Mouse (Mus musculus) lung, postnatal 0 days (tissue): ENCODE measurements around the gene Klk1b27. TPM values are rescaled to one million over a fixed set of nuclear protein-coding genes. Genes with fewer than 3 reads are reported as not detected.
"Not testable (repeated sequence)": the region's sequence is repeated elsewhere in the genome, so short reads cannot be mapped to it uniquely, and the experiment has no call there.

Experiments used
- ATAC-seq: fragments of 200-750 bp; cut with Nextera tagmentation; 2 replicates; pipeline ENCODE4 v1.8.0; 2017; ENCODE audit warnings: moderate library complexity
- DNase-seq: peaks from one replicate; pipeline ENCODE4 v3.0.0-alpha.2; 2016; ENCODE audit warnings: low spot score
- H3K27ac ChIP-seq: fragments of 300-500 bp; sonication (generic); 2 replicates; pipeline ENCODE4 v1.5.1; 2014; ENCODE audit warnings: antibody characterized with exemption, mild to moderate bottlenecking, low read length, mixed read lengths
- H3K27me3 ChIP-seq: fragments of 300-500 bp; sonication (generic); replicated peaks from 2 replicates; pipeline ENCODE4 v1.6.1; 2014; ENCODE audit warnings: low read length, mixed read lengths; ENCODE audit not compliant: insufficient read depth
- H3K36me3 ChIP-seq: fragments of 300-500 bp; sonication (generic); 2 replicates; pipeline ENCODE4 v1.6.1; 2014; ENCODE audit warnings: low read length, mixed read lengths; ENCODE audit not compliant: insufficient read depth
- H3K4me1 ChIP-seq: fragments of 300-500 bp; sonication (generic); 2 replicates; pipeline ENCODE4 v1.6.1; 2014; ENCODE audit warnings: antibody characterized with exemption, low read depth, low read length, mixed read lengths; ENCODE audit not compliant: insufficient read depth
- H3K4me2 ChIP-seq: fragments of 300-500 bp; sonication (generic); replicated peaks from 2 replicates; pipeline ENCODE4 v1.6.1; 2014; ENCODE audit warnings: low read depth, mild to moderate bottlenecking, low read length, moderate library complexity, mixed read lengths
- H3K4me3 ChIP-seq: fragments of 300-500 bp; sonication (generic); 2 replicates; pipeline ENCODE4 v1.5.1; 2014; ENCODE audit warnings: low read depth, low read length
- H3K9ac ChIP-seq: fragments of 300-500 bp; sonication (generic); replicated peaks from 2 replicates; pipeline ENCODE4 v1.6.1; 2014; ENCODE audit warnings: low read depth, mild to moderate bottlenecking
- H3K9me3 ChIP-seq: fragments of 300-500 bp; sonication (generic); 2 replicates; pipeline ENCODE4 v1.6.1; 2016; ENCODE audit warnings: low read length, mixed read lengths
- CTCF ChIP-seq: IDR thresholded peaks from 2 replicates; pipeline ENCODE4 v1.5.1; 2016; ENCODE audit warnings: antibody characterized with exemption, mild to moderate bottlenecking
- EP300 ChIP-seq: IDR thresholded peaks from 2 replicates; pipeline ENCODE4 v1.6.1; 2016; ENCODE audit warnings: antibody characterized with exemption, mild to moderate bottlenecking, control low read depth
- WGBS: fragments of 180-500 bp; shearing (Covaris S2); extraction: QIAGEN DNeasy Blood & Tissue Kit; methylation state at CpG from one replicate; pipeline ENCODE4 v1.1.7; 2014; 5-methylcytosine and 5-hydroxymethylcytosine counted together
- polyA plus RNA-seq: library from polyadenylated mRNA; unstranded; fragments of >200 nt; fragmentation: Nextera tagmentation; extraction: Ambion mirVana; gene quantifications from 2 replicates; pipeline ENCODE4 v1.2.1, GENCODE M21; 2015

Klk1b27 gene
- not detected in 2 replicates for polyA plus RNA-seq

- H3K4me3 ChIP-seq, ATAC-seq, H3K27ac ChIP-seq, H3K9ac ChIP-seq, H3K4me2 ChIP-seq, H3K9me3 ChIP-seq, H3K27me3 ChIP-seq, H3K4me1 ChIP-seq, DNase-seq, H3K36me3 ChIP-seq: not testable (repeated sequence)
- WGBS, result 48% methylated on average over 3 of the region's 3 CpGs
These were observed at the start of gene Klk1b27 for GRCm38 (mm10) chr7:44051990-44052389. Gene Klk1b27, plus strand, starts transcription at chr7:44052290.

DNA sequence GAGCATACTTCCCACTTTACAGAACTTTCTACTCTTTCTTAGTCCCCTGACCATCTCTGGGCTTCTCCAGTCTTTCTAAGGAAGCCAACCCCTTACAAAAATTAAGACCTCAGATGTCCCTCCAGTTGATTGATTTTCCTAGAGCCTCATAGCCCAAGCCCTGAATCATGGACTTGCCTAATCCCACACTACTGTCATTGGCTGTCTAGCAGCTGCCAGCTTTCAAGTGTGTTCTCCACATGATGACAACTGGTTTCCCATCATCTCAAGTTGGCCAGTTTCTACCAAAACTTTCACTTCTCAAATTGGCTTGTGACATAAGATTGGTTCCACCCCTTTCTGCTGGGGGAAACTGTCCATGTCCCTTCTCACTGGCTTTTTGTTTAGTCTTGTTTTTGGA lies 47.2 kb upstream of the Klk1b27 start:
- H3K27ac ChIP-seq, result no peak overlapping the region
- ATAC-seq, result no peak
- DNase-seq, result no peak
- no peaks in the 10 kb centered on the region for H3K9me3 ChIP-seq
- no peaks in the 10 kb centered on the region for H3K4me1 ChIP-seq
- H3K36me3 ChIP-seq, result no peaks in the 10 kb centered on the region
- TF ChIP-seq CTCF (no peak), EP300 (no peak)
- no peak overlapping the region for H3K4me3 ChIP-seq
- H3K9ac ChIP-seq, result no peak overlapping the region
- no peaks in the 10 kb centered on the region for H3K27me3 ChIP-seq
- H3K4me2 ChIP-seq, result no peak overlapping the region

DNA sequence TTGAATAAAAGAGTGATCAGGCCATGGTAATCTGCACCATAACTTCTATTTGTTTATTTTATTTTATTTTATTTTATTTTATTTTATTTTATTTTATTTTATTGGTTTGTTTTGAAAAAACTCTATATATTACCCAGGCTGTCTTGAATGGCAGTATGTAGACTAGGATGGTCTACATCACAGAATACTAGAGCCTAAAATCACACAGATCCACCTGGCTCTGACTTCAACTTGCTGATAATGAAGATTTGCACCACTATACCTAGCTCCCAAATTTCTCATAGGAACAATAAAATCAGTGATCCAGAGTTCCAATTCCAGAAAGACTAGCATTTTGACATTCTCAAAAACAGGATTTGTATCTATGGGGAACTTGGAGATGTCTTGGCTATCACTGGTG lies 40.2 kb upstream of the Klk1b27 start, which contains the start of gene Klk1b26:
TSS of gene Klk1b26 (plus strand) at position 301 of the 400 bp plus-strand sequence.
- not testable (repeated sequence) for H3K4me2 ChIP-seq, H3K9ac ChIP-seq, ATAC-seq, H3K36me3 ChIP-seq, H3K27ac ChIP-seq, H3K9me3 ChIP-seq, H3K4me1 ChIP-seq, H3K27me3 ChIP-seq, H3K4me3 ChIP-seq, DNase-seq

DNA sequence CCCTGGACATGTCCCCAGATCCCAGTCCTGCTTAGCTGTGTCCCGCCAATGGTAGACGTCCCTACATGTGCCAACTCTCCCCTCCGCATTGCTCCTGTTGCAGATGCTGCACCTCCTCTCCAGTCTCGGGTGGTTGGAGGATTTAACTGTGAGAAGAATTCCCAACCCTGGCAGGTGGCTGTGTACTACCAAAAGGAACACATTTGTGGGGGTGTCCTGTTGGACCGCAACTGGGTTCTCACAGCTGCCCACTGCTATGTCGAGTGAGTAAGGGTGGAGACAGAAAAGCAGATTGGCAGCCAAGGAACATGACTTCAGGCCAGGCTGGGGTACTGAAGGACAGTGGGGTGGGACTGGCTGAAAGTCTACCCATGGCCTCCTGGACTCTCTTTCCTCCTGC lies 37.4 kb upstream of the Klk1b27 start:
- not testable (repeated sequence) for H3K27me3 ChIP-seq, H3K4me1 ChIP-seq
- WGBS, result 82% methylated on average over 6 of the region's 6 CpGs

DNA sequence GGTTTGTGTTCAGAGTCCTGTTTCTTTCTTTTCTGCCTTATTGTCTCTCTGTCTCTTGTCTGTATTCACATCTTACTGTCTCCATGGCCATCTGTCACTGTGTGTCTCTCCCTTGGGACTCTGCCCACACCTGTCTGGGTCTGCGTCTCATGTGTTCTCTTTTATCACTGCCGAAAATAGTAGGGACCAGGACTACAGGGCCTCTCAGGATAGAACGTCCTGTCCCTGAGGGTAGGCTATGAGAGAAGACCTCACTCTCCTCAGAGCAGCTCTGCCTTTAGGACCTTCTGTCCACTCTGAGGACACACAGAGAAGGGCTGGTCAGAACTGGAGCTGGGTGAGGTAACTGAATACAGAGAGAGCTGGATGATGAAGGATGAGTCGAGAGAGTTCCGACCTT lies 37.0 kb upstream of the Klk1b27 start:
- no peak for ATAC-seq
- Histone ChIP-seq H3K9ac (no peak overlapping the region), H3K36me3 (no peaks in the 10 kb centered on the region), H3K4me3 (no peak overlapping the region), H3K4me2 (no peak overlapping the region), H3K4me1 (no peaks in the 10 kb centered on the region), H3K27ac (no peak overlapping the region), H3K27me3 (no peaks in the 10 kb centered on the region), H3K9me3 (no peaks in the 10 kb centered on the region)
- no peak for DNase-seq
- TF ChIP-seq CTCF, result no peak
- no peak for TF ChIP-seq EP300
- 81% methylated on average over 5 of the region's 5 CpGs for WGBS

More for the DNA sequence above, 37.4 kb upstream of the Klk1b27 start:
- H3K4me2 ChIP-seq, H3K27ac ChIP-seq, H3K9ac ChIP-seq, DNase-seq, H3K4me3 ChIP-seq, H3K9me3 ChIP-seq, H3K36me3 ChIP-seq, ATAC-seq: not testable (repeated sequence)

DNA sequence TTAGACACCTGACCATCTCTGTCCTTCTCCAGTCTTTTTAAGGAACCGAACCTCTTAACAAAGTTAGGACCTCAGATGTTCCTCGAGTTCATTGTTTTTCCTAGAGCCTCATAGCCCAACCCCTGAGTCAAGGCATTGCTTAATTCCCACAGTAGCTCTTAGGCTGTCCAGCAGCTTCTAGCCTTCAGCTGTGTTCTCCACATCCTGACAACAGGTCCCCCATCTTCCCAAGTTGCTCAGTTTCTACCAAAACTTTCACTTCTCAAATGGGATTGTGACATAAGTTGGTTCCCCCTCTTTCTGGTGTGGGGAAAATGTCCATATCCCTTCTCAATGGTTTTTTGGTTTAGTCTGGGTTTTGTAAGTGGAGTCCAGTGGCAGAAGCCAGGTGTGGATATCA lies 20.0 kb downstream of the Klk1b27 start:
- H3K36me3 ChIP-seq, result no peaks in the 10 kb centered on the region
- no peaks in the 10 kb centered on the region for H3K9me3 ChIP-seq
- DNase-seq, result no peak
- no peak overlapping the region for H3K9ac ChIP-seq
- TF ChIP-seq EP300, result no peak
- TF ChIP-seq CTCF, result no peak
- H3K27ac ChIP-seq, result no peak overlapping the region
- H3K27me3 ChIP-seq, result no peaks in the 10 kb centered on the region
- ATAC-seq, result no peak
- no peak overlapping the region for H3K4me2 ChIP-seq
- H3K4me1 ChIP-seq, result no peaks in the 10 kb centered on the region
- H3K4me3 ChIP-seq, result no peak overlapping the region
- WGBS, result 63% methylated on average over 2 of the region's 2 CpGs

- H3K27me3 ChIP-seq, result no peaks in the 10 kb centered on the region
- ATAC-seq, result no peak
- WGBS, result 100% methylated on average over 1 of the region's 1 CpGs
These were observed 25.6 kb downstream of the Klk1b27 start for GRCm38 (mm10) chr7:44077703-44078102.

More at GRCm38 (mm10) chr7:44077703-44078102, 25.6 kb downstream of the Klk1b27 start:
- no peak for DNase-seq
- Histone ChIP-seq H3K9ac (no peak overlapping the region), H3K9me3 (no peaks in the 10 kb centered on the region), H3K4me1 (no peaks in the 10 kb centered on the region), H3K4me3 (no peak overlapping the region), H3K4me2 (no peak overlapping the region), H3K36me3 (no peaks in the 10 kb centered on the region), H3K27ac (no peak overlapping the region)
- no peak for TF ChIP-seq CTCF
